Mouse (Mus musculus) megakaryocyte, embryonic 14.5 days (primary cell): ENCODE measurements around the gene Gngt2.

ENCODE experiments used
- FLI1 ChIP-seq: IDR thresholded peaks from 2 replicates; pipeline ENCODE4 v1.6.1; 2012; ENCODE audit warnings: low read length, inconsistent platforms, mixed read lengths
- GATA1 ChIP-seq: IDR thresholded peaks from 3 replicates; pipeline ENCODE4 v1.6.1; 2012; ENCODE audit warnings: mixed read lengths, low read length, inconsistent platforms, borderline replicate concordance

DNA sequence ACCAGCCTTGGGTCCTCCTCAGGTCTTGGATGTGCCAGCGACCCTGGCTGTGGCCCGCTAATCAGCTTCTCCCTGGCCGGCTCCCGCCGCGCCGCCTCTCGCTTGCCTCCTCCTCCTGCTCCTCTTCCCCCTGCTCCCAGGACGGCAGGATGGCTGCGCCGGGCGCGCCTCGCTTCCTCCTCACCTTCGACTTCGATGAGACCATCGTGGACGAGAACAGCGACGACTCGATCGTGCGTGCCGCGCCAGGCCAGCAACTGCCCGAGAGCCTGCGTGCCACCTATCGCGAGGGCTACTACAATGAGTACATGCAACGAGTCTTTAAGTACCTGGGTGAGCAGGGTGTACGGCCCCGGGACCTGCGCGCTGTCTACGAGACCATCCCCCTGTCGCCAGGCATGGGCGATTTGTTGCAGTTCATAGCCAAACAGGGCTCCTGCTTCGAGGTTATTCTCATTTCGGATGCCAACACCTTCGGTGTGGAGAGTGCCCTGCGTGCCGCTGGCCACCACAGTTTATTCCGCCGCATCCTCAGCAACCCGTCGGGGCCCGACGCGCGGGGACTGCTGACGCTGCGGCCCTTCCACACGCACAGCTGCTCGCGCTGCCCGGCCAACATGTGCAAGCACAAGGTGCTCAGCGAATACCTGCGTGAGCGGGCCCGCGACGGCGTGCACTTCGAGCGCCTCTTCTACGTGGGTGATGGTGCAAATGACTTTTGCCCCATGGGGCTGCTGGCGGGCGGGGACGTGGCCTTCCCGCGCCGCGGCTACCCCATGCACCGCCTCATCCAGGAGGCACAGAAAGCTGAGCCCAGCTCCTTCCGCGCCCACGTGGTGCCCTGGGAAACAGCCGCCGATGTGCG lies 6.4 kb upstream of the Gngt2 start:
- TF ChIP-seq GATA1 (no peak), FLI1 (no peak)
